Comparison of ENCODE assay signal across 13 mouse cellular contexts in genomic region chr6:129124531-129124930, GRCm38 (mm10). TPM values are rescaled to one million over a fixed set of nuclear protein-coding genes. Genes with fewer than 3 reads are reported as not detected.
"Had no signal": no experiment of that assay in that cellular context is flagged by ENCODE, and none has a peak within 500 bp of the region (broad histone marks: within the 10 kb centered on the region; RNA-seq: fewer than 3 reads in every experiment).

No protein-coding gene starts in this region.

RNA-seq across cellular contexts. Expression of gene Clec2e, which starts 23.8 kb away (rescaled TPM):
- total RNA-seq: layer of hippocampus, adult 2 months; layer of hippocampus, postnatal 25 days; left cerebral cortex, adult 18-20 months; left cerebral cortex, postnatal 25 days had no signal
- polyA plus RNA-seq: kidney, embryonic 14.5 days; kidney, postnatal 0 days; limb, embryonic 10.5 days; limb, embryonic 13.5 days; liver, embryonic 13.5 days; midbrain, embryonic 10.5 days; midbrain, embryonic 13.5 days; neural tube, embryonic 12.5 days; neural tube, embryonic 15.5 days had no signal

RNA-seq across cellular contexts. Expression of gene Clec2d, which starts 55.9 kb away (rescaled TPM):
- polyA plus RNA-seq: limb, embryonic 10.5 days; limb, embryonic 13.5 days; midbrain, embryonic 10.5 days; neural tube, embryonic 12.5 days had no signal
